Mouse (Mus musculus) central nervous system, embryonic 18 days (tissue): ENCODE data around the gene Ap3s2. TPM values are rescaled to one million over a fixed set of nuclear protein-coding genes. Genes with fewer than 3 reads are reported as not detected.

Experiments used
- polyA plus RNA-seq: library from polyadenylated mRNA; depleted of rRNA; stranded (reverse); fragments of >200 nt; gene quantifications from 2 replicates; pipeline ENCODE4 v1.2.3, GENCODE M21; 2012; rRNA removed

Ap3s2 gene
- 47.0 and 47.6 TPM in 2 replicates for polyA plus RNA-seq

GRCm38 (mm10) chr7:79920344-79920983 lies at the start of gene Ap3s2:
Ap3s2 (minus strand) TSS chr7:79920649.

GRCm38 (mm10) chr7:79934862-79935510 lies 14.5 kb upstream of the Ap3s2 start, which contains the start of gene Arpin:
Arpin (minus strand) TSS chr7:79935359.

GRCm38 (mm10) chr7:79860811-79861210 lies 59.6 kb downstream of the Ap3s2 start, which contains the start of gene Anpep:
Anpep (minus strand) TSS chr7:79861059.

Other genes starting within 250 kb of the Ap3s2 start
- gene Kif7, start 204.9 kb downstream of the Ap3s2 start, polyA plus RNA-seq = 4.0 and 4.1 TPM in 2 replicates
- gene Plin1, start 187.7 kb downstream of the Ap3s2 start, polyA plus RNA-seq = 0.14 and 0.23 TPM in 2 replicates
- 13.6 and 13.8 TPM in 2 replicates for gene Pex11a, start 177.5 kb downstream of the Ap3s2 start, polyA plus RNA-seq
- 0.19 and 0.32 TPM in 2 replicates for gene Wdr93, start 177.5 kb downstream of the Ap3s2 start, polyA plus RNA-seq
- 0.30 and 0.70 TPM in 2 replicates for gene Mesp1, start 126.9 kb downstream of the Ap3s2 start, polyA plus RNA-seq
- 1.6 and 2.0 TPM in 2 replicates for gene Mesp2, start 109.9 kb downstream of the Ap3s2 start, polyA plus RNA-seq
- gene Anpep, start 59.6 kb downstream of the Ap3s2 start, polyA plus RNA-seq = 5.9 and 7.0 TPM in 2 replicates
- gene Arpin, start 14.7 kb upstream of the Ap3s2 start, polyA plus RNA-seq = 10.1 and 10.5 TPM in 2 replicates
- 20.0 and 24.3 TPM in 2 replicates for gene Zfp710, start 104.2 kb upstream of the Ap3s2 start, polyA plus RNA-seq
- gene Idh2, start 194.7 kb upstream of the Ap3s2 start, polyA plus RNA-seq = 181 and 185 TPM in 2 replicates